Comparison of ENCODE assay signal across 19 mouse cellular contexts in genomic region chr8:102627151-102627550, GRCm38 (mm10).
DNase-seq lines count a peak whose midpoint lies in the region.
"Had no signal": no experiment of that assay in that cellular context is flagged by ENCODE, and none has a peak within 500 bp of the region (broad histone marks: within the 10 kb centered on the region; RNA-seq: fewer than 3 reads in every experiment).

No protein-coding gene starts in this region.

- DNase-seq in 3T3-L1 (ENCODE audit: low read depth, low spot score) (peak; percentile 61), 416B (ENCODE audit: low read depth) (peak; percentile 5)
- DNase-seq in Muller cell, postnatal 12 days (ENCODE audit: inconsistent ontology term), result peak; percentile 85
- DNase-seq in retina, postnatal 1 day, result peak; percentile 79
- no peak for DNase-seq in gastrocnemius, postnatal 36 days
- no peak for DNase-seq in thymus, postnatal 36 days
- DNase-seq: adrenal gland, adult 8-10 months; adrenal gland, postnatal 25 days; cerebellum, adult 11-12 months; cerebellum, adult 8-10 months; cerebellum, postnatal 10 days; cerebellum, postnatal 36 days; embryo, embryonic 11 days; forebrain, postnatal 0 days; gastrocnemius, adult 2 months; gastrocnemius, postnatal 14 days; heart, adult 18-20 months; heart, postnatal 14 days; heart, postnatal 4 days had no signal

- intact Hi-C loops in gastrocnemius, postnatal 36 days (cut with DNase I), result no loop called here

Comparison
In these comparisons a context has a peak if more than half of its experiments do, and no peak if none do; other contexts are left out.
1. DNase-seq: peak in 3T3-L1 (single experiment), 416B (single experiment), Muller cell, postnatal 12 days (single experiment) and retina, postnatal 1 day (single experiment); none in gastrocnemius, postnatal 36 days (0 of 2) and thymus, postnatal 36 days (0 of 2).